ENCODE assay signal across 13 mouse cellular contexts in the genomic region with DNA sequence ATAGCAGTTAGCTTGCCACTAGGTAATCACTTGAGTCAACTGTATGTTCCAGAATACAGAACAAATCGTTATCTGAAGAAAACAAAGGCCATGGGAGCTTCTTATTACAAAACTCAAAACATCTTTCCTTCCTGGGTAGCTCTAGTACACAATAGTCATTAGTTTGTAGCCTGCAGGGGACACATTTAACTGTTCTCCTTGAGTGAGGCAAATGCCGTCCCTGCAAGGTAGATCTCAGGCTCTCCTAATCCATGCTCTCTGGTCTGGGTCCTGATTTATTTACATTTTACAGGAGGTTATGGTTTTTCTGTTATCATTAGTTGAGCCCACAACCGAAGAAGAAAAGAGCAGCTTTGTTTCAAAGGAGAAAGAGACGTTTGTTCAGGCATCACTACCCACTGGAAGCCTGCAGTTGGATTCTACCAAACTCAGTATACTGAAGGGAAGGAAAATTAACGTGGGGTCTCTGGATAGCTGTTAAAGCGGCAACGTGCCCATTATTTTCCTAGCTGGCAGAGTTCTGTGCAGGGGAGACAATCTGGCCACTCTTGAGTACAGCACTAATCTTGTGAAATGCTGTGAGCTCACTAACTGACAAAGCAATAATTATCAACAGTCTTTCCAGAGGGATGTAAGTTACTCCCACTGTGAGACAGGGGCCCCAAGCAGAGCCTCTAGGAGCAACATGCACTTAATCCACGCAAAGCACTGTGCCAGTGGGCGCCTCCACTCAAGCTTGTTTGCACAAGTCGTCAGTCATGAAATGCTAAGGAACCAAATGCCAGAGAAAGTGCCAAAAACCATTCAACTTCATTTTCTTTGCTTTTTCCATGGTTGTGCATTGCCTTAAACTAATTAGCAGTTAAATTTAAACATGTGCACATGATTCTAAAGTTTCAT.
DNase-seq lines count a peak whose midpoint lies in the region; ATAC-seq and TF ChIP-seq lines count a peak whose summit lies in the region.
"Had no signal": no experiment of that assay in that cellular context is flagged by ENCODE, and none has a peak within 500 bp of the region (broad histone marks: within the 10 kb centered on the region; RNA-seq: fewer than 3 reads in every experiment).

No protein-coding gene starts in this region.

- no peak overlapping the region for H3K4me3 ChIP-seq in hindbrain, embryonic 13.5 days
- no peak overlapping the region for H3K4me3 ChIP-seq in hindbrain, embryonic 10.5 days
- H3K4me3 ChIP-seq in hindbrain, postnatal 0 days (ENCODE audit: low read length): no peak overlapping the region
- no peak overlapping the region for H3K4me3 ChIP-seq in liver, embryonic 12.5 days
- H3K4me3 ChIP-seq: heart, adult 2 months had no signal

- 63% methylated on average over 10 of the region's 10 CpGs for WGBS in hindbrain, embryonic 13.5 days
- WGBS in hindbrain, embryonic 10.5 days: 73% methylated on average over 10 of the region's 10 CpGs
- 36% methylated on average over 10 of the region's 10 CpGs for WGBS in hindbrain, postnatal 0 days
- 61% methylated on average over 10 of the region's 10 CpGs for WGBS in liver, embryonic 12.5 days (ENCODE audit: insufficient replicate concordance)

- H3K36me3 ChIP-seq in hindbrain, embryonic 13.5 days: peaks cover under 1% of the 10 kb centered on the region; the same call in 1 of the 2 replicates
- H3K36me3 ChIP-seq in hindbrain, embryonic 10.5 days: peaks cover 38% of the 10 kb centered on the region
- no peaks in the 10 kb centered on the region for H3K36me3 ChIP-seq in hindbrain, postnatal 0 days (ENCODE audit: insufficient read depth, low read length)
- no peaks in the 10 kb centered on the region for H3K36me3 ChIP-seq in liver, embryonic 12.5 days
- H3K36me3 ChIP-seq: G1E had no signal

- H3K27ac ChIP-seq in hindbrain, embryonic 13.5 days: peak overlapping the region; percentile 23; the same call in 1 of the 2 replicates
- H3K27ac ChIP-seq in hindbrain, embryonic 10.5 days: no peak overlapping the region
- H3K27ac ChIP-seq in hindbrain, postnatal 0 days: no peak overlapping the region; the same call in 1 of the 2 replicates
- no peak overlapping the region for H3K27ac ChIP-seq in liver, embryonic 12.5 days
- H3K27ac ChIP-seq: heart, adult 2 months had no signal

- no peak for DNase-seq in hindbrain, embryonic 10.5 days (ENCODE audit: low spot score)
- DNase-seq in right cerebral cortex, postnatal 4 days: peak; percentile 6
- no peak for DNase-seq in right cerebral cortex, postnatal 14 days
- DNase-seq in hindbrain, postnatal 0 days (ENCODE audit: low spot score): peak; percentile 19
- DNase-seq in adrenal gland, postnatal 25 days: no peak
- DNase-seq in cerebellum, adult 11 months: no peak
- DNase-seq: B cell, adult 2 months; heart, adult 2 months; kidney, postnatal 14 days; right cerebral cortex, adult 18-20 months had no signal

- H3K9ac ChIP-seq in hindbrain, embryonic 13.5 days: no peak overlapping the region
- no peak overlapping the region for H3K9ac ChIP-seq in hindbrain, postnatal 0 days (replicated peaks; ENCODE audit: low read length)
- H3K9ac ChIP-seq in liver, embryonic 12.5 days: no peak overlapping the region

- H3K4me1 ChIP-seq in hindbrain, embryonic 13.5 days (replicated peaks): peaks cover 11% of the 10 kb centered on the region; the same call in 1 of the 2 replicates
- no peaks in the 10 kb centered on the region for H3K4me1 ChIP-seq in hindbrain, embryonic 10.5 days (replicated peaks)
- no peaks in the 10 kb centered on the region for H3K4me1 ChIP-seq in hindbrain, postnatal 0 days (ENCODE audit: insufficient read depth, low read length)
- H3K4me1 ChIP-seq in liver, embryonic 12.5 days: no peaks in the 10 kb centered on the region

- H3K4me2 ChIP-seq in hindbrain, embryonic 13.5 days: no peak overlapping the region
- H3K4me2 ChIP-seq in hindbrain, postnatal 0 days (ENCODE audit: low read depth, low read length): no peak overlapping the region
- H3K4me2 ChIP-seq in liver, embryonic 12.5 days: no peak overlapping the region

- no peaks in the 10 kb centered on the region for H3K9me3 ChIP-seq in hindbrain, embryonic 13.5 days
- no peaks in the 10 kb centered on the region for H3K9me3 ChIP-seq in hindbrain, embryonic 10.5 days
- no peaks in the 10 kb centered on the region for H3K9me3 ChIP-seq in hindbrain, postnatal 0 days (ENCODE audit: low read length)
- no peaks in the 10 kb centered on the region for H3K9me3 ChIP-seq in liver, embryonic 12.5 days (replicated peaks)
- H3K9me3 ChIP-seq: G1E had no signal

- no peaks in the 10 kb centered on the region for H3K27me3 ChIP-seq in hindbrain, embryonic 13.5 days
- H3K27me3 ChIP-seq in hindbrain, embryonic 10.5 days (ENCODE audit: insufficient read depth, poor library complexity, severe bottlenecking): no peaks in the 10 kb centered on the region
- no peaks in the 10 kb centered on the region for H3K27me3 ChIP-seq in hindbrain, postnatal 0 days (ENCODE audit: insufficient read depth, low read length)
- H3K27me3 ChIP-seq in liver, embryonic 12.5 days (replicated peaks): no peaks in the 10 kb centered on the region

- peak; percentile 52; the same call in 1 of the 2 replicates for ATAC-seq in hindbrain, embryonic 13.5 days (ENCODE audit: low FRiP score)
- peak; percentile 40; the same call in 1 of the 2 replicates for ATAC-seq in hindbrain, postnatal 0 days
- ATAC-seq in liver, embryonic 12.5 days: no peak

- no peak for TF ChIP-seq CTCF in hindbrain, postnatal 0 days (IDR thresholded peaks at IDR 0.05; ENCODE audit: low read depth)

Comparison
In these comparisons a context has a peak if more than half of its experiments do, and no peak if none do; other contexts are left out.
1. DNase-seq: peak in right cerebral cortex, postnatal 4 days (single experiment) and hindbrain, postnatal 0 days (single experiment); none in hindbrain, embryonic 10.5 days (single experiment), right cerebral cortex, postnatal 14 days (single experiment), adrenal gland, postnatal 25 days (single experiment) and cerebellum, adult 11 months (single experiment).